Mouse (Mus musculus) left cerebral cortex, adult 2 months (tissue): Measurements from ENCODE around the gene Snx14. TPM values are rescaled to one million over a fixed set of nuclear protein-coding genes. Genes with fewer than 3 reads are reported as not detected.

Source experiments
- DNase-seq, 2 experiments: peaks; one replicate each; pipeline ENCODE4 v3.0.0; 2021 to 2022; ENCODE audit warnings: low spot score in 2 of 2, mixed read lengths in 1 of 2; ENCODE audit errors: extremely low spot score in 1 of 2
- H3K27ac ChIP-seq: fragments of 200-600 bp; 2 replicates; pipeline ENCODE4 v1.8.1; 2022
- H3K4me3 ChIP-seq: fragments of 200-600 bp; 2 replicates; pipeline ENCODE4 v1.8.1; 2022
- CTCF ChIP-seq: fragments of 200-600 bp; IDR thresholded peaks from 2 replicates; pipeline ENCODE4 v1.8.1; 2022; ENCODE audit warnings: antibody characterized with exemption, mild to moderate bottlenecking, moderate library complexity
- intact Hi-C: fragments of 180-260 bp; cut with DNase I; formaldehyde crosslinking; loops from one replicate; pipeline ENCODE4 v1.15.1; 2025
- total RNA-seq, 2 experiments: library from RNA; stranded (reverse); gene quantifications; 2 replicates each; pipeline ENCODE4 v1.2.3; 2021

The Snx14 gene
- total RNA-seq, 2 experiments from 2014 or later, result 51.7 to 59.9 TPM

DNA sequence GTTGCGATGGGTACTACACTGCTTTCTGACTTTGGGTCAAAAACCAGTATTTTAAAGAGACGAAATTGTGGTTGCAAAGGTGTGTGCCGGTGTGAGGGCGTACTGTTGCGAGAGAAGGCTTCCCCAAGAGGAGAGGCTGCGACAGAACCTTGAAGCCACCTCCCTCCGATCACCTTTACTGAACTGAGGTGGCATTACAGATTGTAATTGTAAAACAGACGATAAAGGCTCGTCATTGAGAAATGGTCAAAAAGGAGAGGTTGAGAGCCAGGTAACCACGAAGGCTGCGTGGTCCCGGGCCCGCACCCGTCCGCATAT lies 562 bp downstream of the Snx14 start:
- H3K4me3 ChIP-seq, result peak overlapping the region; percentile 84
- no peak for TF ChIP-seq CTCF
- peak overlapping the region; percentile 94 for H3K27ac ChIP-seq
- intact Hi-C loops, result loop anchor here (2.0 kb wide), 2 partner anchors 45 to 85 kb away; partner anchors contain the start of gene Syncrip
- DNase-seq, result no peak

DNA sequence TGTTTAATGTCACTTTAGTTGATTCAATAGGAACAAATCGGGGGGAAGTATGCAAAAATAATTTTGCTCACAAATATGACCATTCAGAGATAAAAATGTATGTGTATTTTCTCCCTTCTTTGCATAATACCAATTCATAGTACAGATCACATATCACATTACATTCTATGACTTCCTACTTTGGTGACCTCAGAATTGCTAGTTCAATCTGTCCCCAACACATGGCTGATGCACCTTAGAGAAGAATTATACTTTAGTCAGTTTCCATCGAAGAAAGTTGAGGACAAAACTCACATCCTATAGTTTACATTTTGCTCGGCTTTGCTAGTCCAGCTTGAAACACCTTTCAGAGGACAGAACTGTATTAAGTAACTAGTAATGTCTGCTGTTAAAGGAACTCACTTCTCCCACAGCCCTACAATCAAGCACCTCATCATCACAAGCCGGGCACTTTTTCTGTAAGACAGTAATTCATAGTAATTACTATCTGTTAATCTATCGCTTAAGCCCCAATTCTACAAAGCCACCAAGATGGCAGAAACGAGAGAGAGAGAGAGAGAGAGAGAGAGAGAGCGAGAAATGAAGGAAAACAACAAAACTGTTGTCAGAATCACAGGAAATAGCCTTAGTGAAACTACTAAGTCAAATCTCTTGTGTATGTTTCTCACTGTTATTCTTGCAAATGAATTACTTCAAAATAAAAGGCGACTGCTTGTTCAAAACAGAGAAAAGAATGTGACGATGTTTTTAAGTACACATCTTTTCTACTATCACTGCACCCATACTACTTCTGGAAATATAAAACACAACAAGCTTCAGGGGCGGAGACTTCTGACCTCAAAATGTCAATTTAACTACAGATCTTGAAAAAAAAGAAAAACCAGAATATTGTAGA lies 1.2 kb downstream of the Snx14 start:
- intact Hi-C loops, result loop anchor here (2.0 kb wide), 2 partner anchors 45 to 85 kb away; partner anchors contain the start of gene Syncrip
- DNase-seq, result no peak

DNA sequence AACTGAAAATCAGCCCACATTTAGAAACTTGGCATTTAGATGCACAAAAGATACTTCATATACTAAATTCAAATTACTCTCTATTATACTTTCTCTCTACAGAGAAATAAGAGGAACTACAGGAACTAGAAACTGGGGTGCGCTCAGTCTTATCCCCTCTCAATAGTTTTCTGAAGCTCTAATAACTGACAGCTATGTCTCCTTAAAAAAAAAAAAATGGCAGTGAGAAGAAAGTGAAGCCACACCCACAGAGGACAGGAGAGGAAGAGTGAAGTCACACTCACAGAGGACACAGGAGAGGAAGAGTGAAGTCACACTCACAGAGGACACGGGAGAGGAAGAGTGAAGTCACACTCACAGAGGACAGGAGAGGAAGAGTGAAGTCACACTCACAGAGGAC lies 14.4 kb downstream of the Snx14 start:
- intact Hi-C loops, result no loop called here
- no peak for TF ChIP-seq CTCF
- Histone ChIP-seq H3K27ac (no peak overlapping the region), H3K4me3 (no peak overlapping the region)
- DNase-seq, result no peak

More for the DNA sequence above, 1.2 kb downstream of the Snx14 start:
- no peak for TF ChIP-seq CTCF
- Histone ChIP-seq H3K4me3 (peak overlapping the region; percentile 84), H3K27ac (peak overlapping the region; percentile 94; the same call in 1 of the 2 replicates)

DNA sequence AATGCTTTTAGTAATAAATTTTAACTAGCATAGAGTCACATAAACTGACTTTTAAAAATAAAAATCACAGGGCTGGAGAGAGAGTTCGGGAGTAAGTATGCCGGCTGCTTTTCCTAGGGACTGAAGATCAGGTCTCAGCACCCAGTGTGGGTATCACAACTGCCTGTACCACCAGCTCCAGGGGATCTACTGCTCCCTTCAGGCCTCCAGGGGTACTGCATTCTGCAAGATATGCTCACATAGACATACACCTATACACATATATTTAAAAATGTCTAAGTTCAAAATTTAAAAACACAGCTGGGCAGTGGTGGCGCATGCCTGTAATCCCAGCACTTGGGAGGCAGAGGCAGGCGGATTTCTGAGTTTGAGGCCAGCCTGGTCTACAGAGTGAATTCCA lies 16.3 kb downstream of the Snx14 start:
- H3K4me3 ChIP-seq, result no peak overlapping the region
- intact Hi-C loops, result no loop called here
- DNase-seq, result no peak
- TF ChIP-seq CTCF, result peak; percentile 16; the same call in 1 of the 2 replicates
- H3K27ac ChIP-seq, result no peak overlapping the region

DNA sequence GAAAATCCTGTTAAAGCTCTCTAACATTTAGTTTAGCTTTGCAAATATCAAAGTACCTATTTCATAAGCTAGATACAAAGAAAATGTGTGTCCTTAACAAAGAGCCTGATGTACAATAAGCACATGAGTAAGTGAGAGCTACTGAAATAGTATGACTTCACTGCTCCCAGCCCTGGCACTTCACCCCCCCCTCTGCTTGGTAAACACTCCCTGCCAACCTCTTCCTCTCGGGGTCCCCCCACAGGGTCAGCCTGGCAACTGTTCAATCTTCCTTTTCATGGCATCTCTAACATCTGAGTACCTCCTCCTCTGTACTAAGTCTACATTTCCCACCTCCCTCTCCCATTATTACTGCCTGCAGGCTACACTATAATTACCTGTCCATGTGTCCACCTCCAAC lies 22.0 kb downstream of the Snx14 start:
- no peak for TF ChIP-seq CTCF
- Histone ChIP-seq H3K27ac (no peak overlapping the region), H3K4me3 (no peak overlapping the region)
- intact Hi-C loops, result no loop called here
- no peak for DNase-seq

DNA sequence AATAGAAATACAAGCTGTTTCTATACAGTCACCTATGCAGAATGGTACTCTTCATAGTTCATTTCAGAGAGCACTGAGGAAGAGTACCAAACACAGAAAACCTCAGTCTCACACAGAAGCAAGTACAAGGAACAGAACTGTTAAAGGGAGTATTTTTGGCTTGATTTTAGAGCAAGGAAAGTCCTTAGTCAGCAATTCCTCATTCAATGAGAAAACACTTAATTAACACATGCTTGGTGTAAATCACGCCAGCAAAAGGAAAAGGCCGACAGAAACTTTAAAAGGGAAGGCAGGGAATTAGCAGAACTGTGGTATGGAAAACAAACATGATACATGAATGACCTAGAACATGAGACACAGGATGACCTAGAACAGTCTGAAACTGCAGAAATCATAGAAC lies 28.8 kb downstream of the Snx14 start:
- Histone ChIP-seq H3K27ac (no peak overlapping the region), H3K4me3 (no peak overlapping the region)
- DNase-seq, result no peak
- intact Hi-C loops, result loop anchor here (10.0 kb wide), 1 partner anchor 135 kb away; the partner anchor contains the start of gene Zfp949
- TF ChIP-seq CTCF, result no peak

DNA sequence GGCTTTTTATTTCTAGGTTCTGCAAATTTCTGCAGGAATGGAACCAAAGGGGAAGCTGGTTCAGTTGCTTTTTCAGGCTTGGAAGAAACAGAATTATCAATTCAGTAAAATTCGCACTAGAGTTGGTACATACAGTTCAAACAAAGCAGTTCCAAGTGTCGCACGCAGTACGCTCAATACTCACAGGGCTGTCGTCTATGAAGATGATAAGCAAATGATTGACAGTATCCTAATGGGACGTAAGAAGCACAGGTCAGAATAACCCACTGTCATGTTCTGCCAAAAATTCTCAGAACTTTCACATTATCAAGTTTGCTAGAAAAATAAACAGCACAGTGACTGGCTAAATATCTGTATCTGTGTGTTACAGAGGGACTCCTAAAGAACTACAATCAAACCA lies 34.2 kb downstream of the Snx14 start:
- no peak for TF ChIP-seq CTCF
- H3K4me3 ChIP-seq, result no peak overlapping the region
- DNase-seq, result no peak
- intact Hi-C loops, result loop anchor here (10.0 kb wide), 1 partner anchor 140 kb away; the partner anchor contains the start of gene Zfp949
- H3K27ac ChIP-seq, result no peak overlapping the region; the same call in 1 of the 2 replicates

DNA sequence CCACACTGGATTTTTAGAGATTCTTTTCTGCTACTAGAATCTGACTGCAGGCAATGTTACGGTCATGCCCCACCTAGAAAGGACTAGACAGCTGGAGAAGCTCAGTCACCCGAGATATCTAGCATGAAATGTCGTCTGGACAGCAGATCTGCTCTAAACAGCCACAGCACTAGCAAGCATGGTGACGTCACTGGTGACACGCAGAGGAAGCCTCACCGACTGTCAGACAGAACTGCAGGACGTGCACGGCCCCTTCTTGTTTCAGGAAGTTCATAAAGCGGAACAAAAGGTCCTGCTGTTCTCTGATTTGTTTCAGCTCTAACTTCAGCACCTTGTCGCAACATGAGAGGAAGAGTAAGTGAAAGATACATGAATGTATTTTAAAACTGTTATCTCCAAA lies 34.7 kb downstream of the Snx14 start:
- intact Hi-C loops, result loop anchor here (10.0 kb wide), 1 partner anchor 141 kb away; the partner anchor contains the start of gene Zfp949
- H3K27ac ChIP-seq, result no peak overlapping the region; the same call in 1 of the 2 replicates
- no peak overlapping the region for H3K4me3 ChIP-seq
- TF ChIP-seq CTCF, result no peak
- DNase-seq, result no peak

DNA sequence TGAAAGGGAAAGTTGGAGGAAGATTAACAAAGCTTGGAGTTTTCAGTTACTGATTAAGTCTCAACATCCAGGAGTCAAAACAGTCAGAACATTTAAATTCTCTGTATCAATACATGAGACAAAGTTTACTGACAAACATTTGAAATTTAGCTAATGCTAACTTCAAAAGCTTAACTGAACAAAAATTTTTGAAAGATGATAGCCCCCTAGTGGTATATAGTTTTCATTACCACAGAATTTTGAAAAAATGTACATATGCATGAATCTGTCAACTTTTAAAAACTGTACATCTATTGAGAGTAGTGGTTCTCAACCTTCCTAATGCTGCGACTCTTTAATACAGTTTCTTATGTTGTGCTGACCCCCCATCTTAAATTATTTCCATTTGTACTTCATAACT lies 40.3 kb downstream of the Snx14 start:
- DNase-seq, result no peak
- Histone ChIP-seq H3K27ac (no peak overlapping the region), H3K4me3 (no peak overlapping the region)
- intact Hi-C loops, result loop anchor here (2.0 kb wide), 1 partner anchor 158 kb away; no protein-coding TSS in a partner anchor
- TF ChIP-seq CTCF, result peak; percentile 59

DNA sequence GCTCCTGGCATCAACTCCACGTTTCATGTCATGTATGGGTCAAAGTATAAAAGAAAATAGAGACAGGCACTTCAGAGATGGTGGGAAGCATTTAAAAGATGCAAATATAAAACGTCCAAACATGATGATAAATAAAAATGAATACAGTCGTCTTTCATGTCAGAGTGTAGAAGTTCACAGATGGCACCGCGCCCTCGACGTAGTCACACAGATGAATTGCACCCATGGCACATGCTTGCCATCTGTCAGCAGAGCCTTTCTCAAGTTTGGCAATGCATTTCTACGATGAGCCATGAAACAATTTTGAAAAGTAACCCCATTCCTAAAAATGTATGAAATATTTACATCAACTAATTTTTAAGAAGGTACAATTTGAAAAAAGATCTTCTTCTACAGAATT lies 43.9 kb downstream of the Snx14 start:
- intact Hi-C loops, result no loop called here
- TF ChIP-seq CTCF, result no peak
- Histone ChIP-seq H3K4me3 (no peak overlapping the region), H3K27ac (no peak overlapping the region)
- DNase-seq, result no peak

DNA sequence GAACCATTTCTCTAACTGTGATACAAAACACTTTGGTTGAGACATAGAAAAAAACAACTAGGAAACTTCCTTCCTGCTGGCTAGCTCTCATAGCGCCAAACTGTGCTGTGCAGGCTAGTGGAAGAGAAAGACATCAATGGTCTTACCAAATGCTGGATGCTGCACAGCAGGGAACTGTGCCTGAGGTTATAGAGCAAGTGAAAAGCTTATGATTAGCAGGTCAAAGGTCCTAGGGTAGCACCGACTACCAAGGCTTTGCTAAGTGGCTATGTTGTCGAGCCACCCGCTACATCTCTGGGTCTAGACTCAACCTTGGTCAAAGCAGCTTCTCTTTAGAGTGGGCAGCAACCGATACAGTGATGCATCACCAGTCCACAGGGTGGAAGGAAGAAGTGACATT lies 49.9 kb downstream of the Snx14 start:
- intact Hi-C loops, result no loop called here
- no peak for TF ChIP-seq CTCF
- Histone ChIP-seq H3K27ac (no peak overlapping the region), H3K4me3 (no peak overlapping the region)
- DNase-seq, result no peak

DNA sequence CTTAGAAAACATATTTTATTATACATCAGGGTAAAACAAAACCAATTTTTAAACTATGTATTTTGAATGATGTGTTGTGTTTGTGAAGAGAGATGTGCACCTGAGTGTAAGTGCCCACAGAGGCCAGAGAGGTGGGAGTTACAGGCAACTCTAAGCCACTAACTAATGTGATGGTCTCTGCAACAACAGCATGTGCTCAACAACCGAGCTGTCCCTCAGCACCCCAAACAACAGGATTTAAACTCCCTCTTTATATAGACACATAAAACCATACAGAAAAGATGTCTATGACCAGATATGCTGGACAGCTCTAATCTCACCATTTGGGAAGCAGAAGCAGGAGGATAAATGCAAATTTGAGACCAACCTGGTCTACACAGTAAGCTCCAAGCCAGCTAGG lies 58.2 kb downstream of the Snx14 start:
- Histone ChIP-seq H3K27ac (no peak overlapping the region), H3K4me3 (no peak overlapping the region)
- intact Hi-C loops, result no loop called here
- TF ChIP-seq CTCF, result no peak
- DNase-seq, result no peak

DNA sequence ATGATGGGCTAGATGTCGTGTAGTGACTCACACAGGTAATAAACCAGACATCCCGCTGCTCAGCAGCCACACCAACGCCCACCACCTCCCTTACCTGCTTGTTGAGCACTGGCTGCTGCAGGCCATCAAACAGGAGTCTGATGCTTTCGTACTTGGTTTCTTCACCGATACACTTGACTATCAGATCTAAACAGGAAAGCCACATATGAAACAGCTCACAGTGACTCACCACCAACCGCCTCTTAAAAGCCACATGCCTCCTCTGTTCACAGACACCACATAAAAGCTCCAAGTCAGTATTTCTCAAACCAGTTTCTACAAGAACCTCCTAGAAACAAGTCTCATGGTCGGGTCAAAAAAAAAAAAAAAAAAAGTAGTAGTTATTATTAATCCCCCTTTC lies 58.7 kb downstream of the Snx14 start:
- no peak for TF ChIP-seq CTCF
- no peak for DNase-seq
- intact Hi-C loops, result no loop called here

More for the DNA sequence above, 58.7 kb downstream of the Snx14 start:
- Histone ChIP-seq H3K27ac (no peak overlapping the region), H3K4me3 (no peak overlapping the region)
